8 mouse cellular contexts compared by ENCODE assay signal in genomic region chr19:47339165-47339564, GRCm38 (mm10).
DNase-seq lines count a peak whose midpoint lies in the region; ATAC-seq lines count a peak whose summit lies in the region.

No protein-coding gene starts in this region.

- no peak overlapping the region for H3K27ac ChIP-seq in forebrain, embryonic 14.5 days (ENCODE audit: low read depth, low read length)

- peaks cover 21% of the 10 kb centered on the region for H3K4me1 ChIP-seq in forebrain, embryonic 14.5 days (ENCODE audit: control insufficient read depth, insufficient read depth, low read length)

- H3K9ac ChIP-seq in forebrain, embryonic 14.5 days (ENCODE audit: low read length) = peak overlapping the region; percentile 43; the same call in 1 of the 2 replicates

- peak overlapping the region; percentile 17; the same call in 1 of the 2 replicates for H3K4me3 ChIP-seq in forebrain, embryonic 14.5 days (ENCODE audit: low read depth, low read length)

- WGBS in forebrain, embryonic 14.5 days = 1% methylated on average over 17 of the region's 17 CpGs

- peaks cover 23% of the 10 kb centered on the region for H3K27me3 ChIP-seq in forebrain, embryonic 14.5 days (replicated peaks; ENCODE audit: control insufficient read depth, insufficient read depth, low read length)

- no peaks in the 10 kb centered on the region for H3K36me3 ChIP-seq in forebrain, embryonic 14.5 days (ENCODE audit: control insufficient read depth, insufficient read depth, low read length)

- ATAC-seq in forebrain, embryonic 14.5 days = no peak

- H3K9me3 ChIP-seq in forebrain, embryonic 14.5 days (replicated peaks; ENCODE audit: control insufficient read depth, low read length) = no peaks in the 10 kb centered on the region

- H3K4me2 ChIP-seq in forebrain, embryonic 14.5 days (ENCODE audit: low read length) = peak overlapping the region; percentile 54

- DNase-seq in MEL-GATA-1-ER (ENCODE audit: extremely low read depth, low read depth) = peak; percentile 44
- DNase-seq in cerebellum, adult 11 months = peak; percentile 80
- DNase-seq in forebrain, embryonic 14.5 days (ENCODE audit: low spot score) = peak; percentile 88
- peak; percentile 91 for DNase-seq in heart, postnatal 4 days
- DNase-seq in layer of hippocampus, postnatal 10 days (ENCODE audit: low spot score in 2 of 2) = peak; percentile 91
- DNase-seq in lung, postnatal 25 days (ENCODE audit: low spot score) = peak; percentile 75
- DNase-seq in retina, postnatal 1 day = peak; percentile 85
- DNase-seq in thymus, postnatal 36 days = peak; percentile 57 to 71
